Mouse (Mus musculus) G1E-ER4 (cell line): ENCODE results near the gene Irf3. TPM values are rescaled to one million over a fixed set of nuclear protein-coding genes. Genes with fewer than 3 reads are reported as not detected.

Experiments
- GATA1 ChIP-seq: IDR thresholded peaks from one replicate; pipeline ENCODE4 v1.8.0; 2012; ENCODE audit warnings: low read length, inconsistent platforms
- polyA plus RNA-seq: library from polyadenylated mRNA; stranded (reverse); fragments of >175 nt; gene quantifications from 2 replicates; pipeline ENCODE4 v1.2.3, GENCODE M21; 2012

Gene Irf3
- polyA plus RNA-seq, 1 experiment, result 153 TPM

DNA sequence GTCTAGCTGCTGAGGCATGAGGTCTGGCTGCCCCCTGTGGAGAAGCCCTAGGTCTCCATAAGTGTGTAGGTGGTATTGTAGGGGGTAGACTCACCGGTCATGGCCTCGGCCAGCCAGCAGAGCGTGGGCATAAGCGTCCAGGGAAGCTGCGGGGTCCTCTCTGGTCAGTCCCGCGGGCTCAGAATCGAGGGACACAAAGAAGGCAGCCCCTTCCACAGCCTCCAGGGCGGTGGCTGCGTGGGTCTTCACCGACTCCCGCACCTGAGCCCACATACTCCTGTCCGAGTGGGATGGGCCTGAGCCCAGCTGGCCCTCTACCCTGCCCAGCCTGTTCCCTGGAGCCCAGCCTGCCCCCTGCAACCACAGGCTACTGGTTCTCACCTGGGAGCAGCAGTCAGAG lies 32.5 kb upstream of the Irf3 start:
- TF ChIP-seq GATA1, result no peak

DNA sequence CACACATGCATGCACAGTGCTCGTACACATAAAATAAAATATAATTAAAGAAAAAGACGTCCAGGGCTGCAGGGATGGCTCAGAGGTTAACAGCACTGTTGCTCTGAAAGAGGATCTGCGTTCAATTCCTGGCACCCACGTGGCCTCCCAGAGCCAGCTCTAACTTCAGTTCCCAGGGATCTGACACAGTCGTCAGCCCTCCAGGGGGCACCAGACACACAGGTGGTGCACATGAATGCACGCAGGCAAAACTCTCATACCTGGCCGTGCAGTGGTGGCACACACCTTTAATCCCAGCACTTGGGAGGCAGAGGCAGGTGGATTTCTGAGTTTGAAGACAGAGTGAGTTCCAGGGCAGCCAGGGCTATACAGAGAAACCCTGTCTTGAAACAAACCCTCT lies 31.5 kb upstream of the Irf3 start:
- TF ChIP-seq GATA1, result no peak

DNA sequence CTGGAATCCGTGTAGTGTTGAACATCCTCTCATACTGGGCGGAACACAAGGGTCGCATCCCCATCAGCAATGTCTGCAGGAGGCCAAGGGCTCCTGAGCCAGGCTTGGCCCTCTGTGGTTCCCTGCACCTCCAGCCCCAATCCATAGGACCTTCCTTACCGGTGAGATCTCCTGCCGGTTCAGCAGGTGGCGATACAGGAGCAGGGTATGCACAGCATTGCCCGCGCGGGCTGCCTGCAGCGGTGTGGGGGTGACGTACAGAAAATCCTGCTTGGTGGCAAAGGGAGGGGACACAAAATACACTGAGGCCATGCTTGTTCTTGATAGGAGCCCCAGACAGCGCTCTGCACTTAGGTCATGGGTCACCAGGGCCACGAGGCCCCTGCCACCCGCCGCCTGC lies 30.8 kb upstream of the Irf3 start:
- no peak for TF ChIP-seq GATA1

DNA sequence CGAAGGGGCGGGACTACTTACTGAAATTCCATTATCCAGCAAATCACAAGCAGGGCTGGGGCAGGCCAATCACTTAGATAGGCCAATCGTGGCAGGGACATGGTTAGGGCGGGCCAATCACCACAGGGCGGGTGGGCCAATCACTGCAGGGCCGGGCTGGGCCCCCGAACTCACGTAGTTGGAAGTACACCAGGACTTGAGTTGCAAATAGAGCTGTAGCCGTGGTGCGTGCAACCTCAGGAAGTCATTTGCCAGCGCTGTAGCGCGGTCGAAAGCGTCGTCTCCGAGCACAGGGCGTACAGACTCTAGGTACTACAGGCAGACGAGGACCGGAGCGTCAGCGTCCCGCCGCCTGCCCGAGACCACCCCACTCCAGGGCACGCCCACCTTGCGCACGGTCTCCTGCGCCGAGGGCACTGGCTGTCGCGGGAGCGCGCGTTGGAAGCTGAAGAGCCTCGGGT lies 27.2 kb upstream of the Irf3 start:
- TF ChIP-seq GATA1, result no peak

DNA sequence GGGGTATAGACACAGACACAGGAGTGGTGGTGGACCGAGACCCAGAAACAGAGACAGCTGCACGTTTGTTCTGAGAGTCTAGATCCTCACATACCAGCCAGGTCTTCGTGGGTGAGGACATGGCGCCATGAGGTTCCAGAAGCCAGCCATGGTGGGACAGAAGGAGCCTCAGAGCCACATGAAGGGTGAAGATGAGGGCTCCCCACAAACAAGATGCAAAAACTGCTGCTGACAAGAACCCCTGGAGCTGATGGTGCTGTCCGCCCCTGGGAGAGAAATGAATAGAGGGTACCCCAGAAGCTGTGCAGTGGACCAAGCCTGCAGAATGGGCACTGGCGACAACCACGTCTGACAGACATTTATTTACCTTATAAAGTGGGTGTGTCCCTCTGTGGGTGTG lies 26.3 kb upstream of the Irf3 start:
- TF ChIP-seq GATA1, result no peak

DNA sequence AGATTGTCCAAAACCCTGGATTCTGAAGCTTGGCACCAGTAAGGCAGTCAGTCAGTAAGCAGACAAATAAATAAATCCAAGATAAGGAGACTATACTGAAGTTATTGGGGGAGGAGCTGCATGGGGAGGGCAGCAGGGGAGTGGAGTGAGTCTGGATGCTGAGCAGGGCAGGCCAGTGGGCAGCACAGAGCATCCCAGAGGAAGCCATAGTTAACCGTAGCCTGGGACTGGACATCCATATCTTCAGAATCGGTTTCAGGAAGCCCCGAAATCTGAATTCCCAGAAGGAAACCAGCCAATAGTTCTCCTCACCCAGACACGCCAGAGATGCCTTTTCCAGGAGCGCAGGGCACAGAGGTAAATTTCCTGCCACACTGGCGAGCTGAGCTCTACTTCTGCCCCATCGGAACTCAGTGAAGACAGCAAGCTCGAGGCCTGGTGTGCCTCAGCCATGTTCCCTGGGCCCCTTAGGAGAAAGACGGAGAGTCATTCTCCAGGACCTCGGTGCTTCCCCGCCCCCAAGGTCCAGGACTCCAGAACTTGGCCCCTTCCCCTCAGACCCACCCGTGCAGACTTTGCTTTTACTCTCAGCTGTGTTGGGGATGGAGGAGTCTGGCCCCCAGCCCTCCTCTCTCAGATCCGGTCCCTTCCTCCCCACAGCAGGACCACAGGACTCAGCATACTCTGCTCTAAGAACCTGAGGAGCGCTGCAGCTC lies 23.9 kb upstream of the Irf3 start:
- TF ChIP-seq GATA1, result no peak

DNA sequence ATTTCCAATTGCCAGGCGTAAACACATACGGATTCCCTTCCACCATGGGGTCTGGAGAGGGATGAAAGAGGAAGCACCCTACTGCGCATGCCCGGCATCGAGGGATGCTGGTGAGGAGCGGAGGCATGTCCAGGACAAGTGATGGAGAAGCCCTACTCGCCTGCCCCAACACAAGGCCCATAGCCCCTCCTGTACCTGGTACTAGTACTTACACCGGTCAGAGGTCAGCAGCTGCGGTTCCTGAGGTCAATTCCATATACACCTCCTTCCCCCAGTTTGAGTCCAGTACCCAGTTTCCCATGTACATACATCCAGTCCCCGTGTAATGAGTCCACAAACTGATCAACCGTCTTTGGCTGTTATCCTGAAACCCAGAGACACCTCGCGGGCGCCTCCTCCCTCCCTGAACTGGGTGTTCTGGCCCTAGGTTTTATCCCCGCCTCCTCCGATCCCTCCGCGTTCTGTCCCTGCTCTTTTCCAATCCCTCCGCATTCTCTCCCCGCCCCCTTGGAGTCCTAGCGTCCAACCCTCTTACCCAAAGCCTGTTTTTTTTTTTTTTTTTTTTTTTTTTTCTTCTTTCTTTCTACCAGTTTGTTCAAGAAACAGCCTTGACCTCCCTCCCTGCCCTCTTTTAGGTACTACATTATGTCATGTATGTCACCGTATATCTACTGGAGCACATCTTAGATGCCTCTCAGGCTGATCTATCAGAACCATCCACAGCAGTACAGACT lies 22.9 kb upstream of the Irf3 start, which contains the start of gene Cpt1c:
Gene Cpt1c (minus strand): TSS at position 469 of the 734 bp plus-strand sequence.
- TF ChIP-seq GATA1, result no peak

DNA sequence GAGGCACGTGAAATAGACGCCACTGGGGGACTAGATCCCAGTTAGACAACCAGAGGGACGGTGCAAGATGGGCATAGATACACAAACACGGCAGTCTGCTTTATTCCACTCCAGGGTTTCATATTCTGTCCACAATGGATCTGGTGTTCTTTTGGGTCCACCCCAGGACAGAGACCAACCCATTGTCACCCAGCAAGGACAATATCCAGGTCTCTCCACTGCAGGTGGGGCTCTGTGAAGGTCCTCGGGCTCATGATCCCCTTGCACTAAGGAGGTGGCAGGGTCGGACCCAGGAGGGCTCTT lies 22.4 kb upstream of the Irf3 start:
- TF ChIP-seq GATA1, result no peak

DNA sequence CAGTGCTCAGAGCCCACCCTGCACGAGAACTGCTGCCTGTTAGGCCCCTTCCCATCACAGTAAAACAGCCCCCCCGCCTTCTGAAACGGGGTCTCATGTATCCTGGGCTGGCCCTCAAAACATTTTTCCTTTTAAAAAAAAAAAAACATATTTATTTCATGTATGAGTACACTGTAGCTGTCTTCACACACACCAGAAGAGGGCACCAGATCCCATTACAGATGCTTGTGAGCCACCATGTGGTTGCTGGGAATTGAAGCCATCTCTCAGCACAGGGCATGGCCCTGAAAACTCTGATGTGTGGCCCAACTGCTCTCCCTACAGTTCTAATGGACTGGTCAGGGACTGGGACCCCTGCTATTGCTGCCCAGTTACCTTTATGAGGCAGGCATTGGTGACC lies 19.1 kb upstream of the Irf3 start:
- TF ChIP-seq GATA1, result no peak

DNA sequence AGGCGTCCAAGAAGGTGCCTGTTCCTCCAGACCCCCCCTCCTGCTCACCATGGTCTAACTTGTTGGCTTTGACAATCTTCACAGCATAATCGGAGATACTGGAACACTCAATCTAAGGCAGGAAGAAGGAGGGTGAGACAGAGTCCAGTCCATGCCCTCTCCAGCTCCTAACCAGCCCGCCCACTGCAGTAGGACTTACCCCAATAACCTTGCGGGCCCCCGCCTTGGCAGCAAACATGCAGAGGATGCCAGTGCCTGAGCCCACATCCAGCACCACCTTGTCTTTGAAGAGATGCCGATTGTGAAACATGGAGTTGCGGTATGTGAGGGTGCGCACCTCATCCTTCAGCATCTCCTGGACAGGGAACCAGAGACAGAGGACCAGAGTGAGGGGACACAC lies 15.9 kb upstream of the Irf3 start:
- no peak for TF ChIP-seq GATA1

DNA sequence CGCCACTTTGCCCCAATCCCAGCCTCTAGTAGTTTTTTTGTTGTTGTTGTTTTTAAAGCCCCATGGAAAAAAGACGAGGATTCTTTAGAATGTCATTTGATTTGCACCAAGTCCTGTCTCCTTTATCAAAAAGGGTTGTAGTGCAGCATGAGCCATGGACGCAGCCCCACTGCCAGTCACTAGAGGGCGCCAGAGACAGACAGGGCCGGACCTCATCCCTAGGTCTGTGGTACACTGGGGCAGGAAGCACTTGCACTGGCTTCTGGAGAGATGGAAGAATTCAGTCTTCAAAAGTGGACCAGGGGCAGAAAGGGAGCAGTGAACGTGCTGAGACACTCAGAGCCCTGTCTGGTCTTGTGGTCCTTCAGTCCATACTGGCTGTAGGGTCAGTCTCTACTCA lies 14.4 kb upstream of the Irf3 start:
- TF ChIP-seq GATA1, result no peak

DNA sequence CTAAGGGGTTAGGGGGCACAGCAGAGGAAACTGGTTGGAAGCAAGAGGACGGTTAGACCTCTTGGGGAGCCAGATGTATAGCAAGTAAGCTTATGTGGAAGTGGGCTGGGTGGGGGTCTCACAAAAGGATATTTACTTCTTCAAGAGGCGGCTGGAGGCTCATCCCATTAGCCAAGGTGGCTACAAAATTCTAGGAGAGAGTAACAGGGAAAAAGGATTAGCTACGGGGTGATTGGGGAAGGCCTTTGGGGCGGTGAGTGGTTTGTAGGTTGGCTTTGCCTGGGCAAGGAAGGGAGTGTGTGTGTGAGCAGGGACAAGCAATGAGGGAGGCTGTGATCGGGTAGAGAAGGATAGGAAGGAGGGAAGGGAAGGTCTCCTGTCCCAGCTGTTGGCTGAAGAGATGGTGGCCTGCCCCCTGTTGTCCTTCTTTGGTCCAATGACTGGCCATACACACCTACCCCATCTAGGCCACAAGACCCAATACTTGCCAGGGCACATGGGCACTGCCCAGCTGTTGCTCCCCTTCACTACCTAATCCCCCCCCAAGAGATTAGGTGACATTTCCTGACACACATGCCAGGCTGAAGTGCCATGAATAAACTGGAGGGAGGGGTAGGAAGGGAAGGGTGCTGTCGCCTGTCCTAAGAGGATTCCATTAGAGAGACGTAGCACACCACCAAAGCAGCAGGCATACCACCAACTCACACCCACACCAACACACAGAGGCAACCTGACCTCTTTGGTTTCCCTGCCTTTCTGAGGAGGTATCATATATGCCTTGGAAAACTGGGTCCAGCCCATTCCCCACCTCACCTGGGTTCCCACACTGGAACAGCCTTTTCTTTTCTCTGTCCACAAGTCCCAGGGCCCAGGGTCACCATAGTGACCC lies 13.3 kb upstream of the Irf3 start:
- no peak for TF ChIP-seq GATA1

DNA sequence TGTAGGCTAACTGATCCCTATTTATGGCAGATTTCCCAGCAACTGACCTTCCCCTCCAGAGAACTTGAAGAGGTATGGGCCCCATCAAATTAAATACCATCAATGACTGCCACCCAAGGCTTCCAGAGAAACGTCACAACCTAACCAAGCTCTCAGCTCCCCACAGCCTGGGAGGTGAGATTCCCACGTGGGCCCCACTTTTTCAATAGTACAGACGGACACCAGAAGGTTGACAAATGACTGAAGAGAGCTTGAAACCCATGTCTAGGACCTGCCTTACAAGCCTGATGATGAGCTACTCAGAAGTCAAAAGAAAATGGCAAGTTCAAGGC lies 12.6 kb upstream of the Irf3 start:
- no peak for TF ChIP-seq GATA1

DNA sequence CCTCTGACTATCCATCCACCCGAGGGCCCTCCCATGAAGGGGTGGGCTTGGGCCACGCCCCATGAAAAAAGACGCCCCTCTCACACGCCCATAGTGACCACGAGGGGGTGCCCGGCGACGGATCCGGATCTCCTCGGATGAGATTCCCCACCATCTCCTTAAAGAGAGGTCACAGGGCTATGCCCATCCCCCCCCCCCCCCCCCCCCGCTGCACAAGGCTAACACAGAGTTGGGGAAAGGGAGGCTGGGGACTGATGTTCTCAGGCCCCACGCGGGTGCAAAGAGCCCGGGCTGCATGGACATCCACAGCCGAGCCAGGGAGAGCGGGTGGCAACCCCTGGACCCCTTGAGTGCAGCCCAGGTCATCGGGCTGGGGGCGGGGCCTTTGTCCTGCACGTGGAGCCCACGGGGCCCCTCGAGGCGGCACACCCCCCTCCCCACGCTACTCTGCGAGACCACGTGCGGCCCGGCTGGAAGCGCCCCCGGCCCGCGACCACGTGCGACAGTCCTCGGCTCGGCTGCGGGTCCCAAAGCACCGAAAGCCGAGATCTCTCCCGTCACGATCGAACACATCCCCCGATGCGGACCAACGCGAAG lies 11.8 kb upstream of the Irf3 start:
- no peak for TF ChIP-seq GATA1

DNA sequence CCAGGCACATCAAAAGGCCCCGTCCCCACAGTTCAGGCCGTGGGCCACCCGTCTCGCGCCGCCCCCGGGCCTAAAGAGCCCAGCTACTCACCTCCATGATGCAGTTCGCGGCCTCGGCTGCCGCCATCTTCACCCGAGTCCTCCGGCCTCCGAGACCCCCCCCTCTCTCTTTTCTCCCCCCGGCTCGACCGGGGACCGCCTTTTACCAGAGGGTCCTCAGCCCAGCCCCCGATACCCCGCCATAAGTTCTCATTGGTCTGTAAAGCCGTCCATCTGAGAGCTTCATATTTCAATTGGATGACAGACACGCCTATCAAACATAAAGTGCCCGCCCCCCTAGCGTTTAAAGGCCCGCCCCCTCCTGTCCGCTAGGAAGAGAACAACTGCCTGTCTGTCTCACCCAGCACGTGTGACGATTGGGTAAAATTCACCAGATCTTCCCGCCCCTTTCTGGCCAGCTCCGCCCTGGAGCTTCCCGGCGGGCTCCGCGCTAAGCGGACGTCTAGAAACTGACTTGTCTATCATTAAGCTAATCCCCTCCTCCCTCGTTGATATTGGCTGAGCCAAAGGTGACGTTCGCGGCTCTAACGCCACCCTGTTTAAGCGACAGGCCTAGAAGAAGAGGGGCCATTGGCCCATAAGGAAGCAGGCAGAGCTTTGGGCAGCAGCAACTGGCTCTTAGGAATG lies 11.1 kb upstream of the Irf3 start, which contains the start of gene Prmt1:
Gene Prmt1 (minus strand): TSS at position 377 of the 687 bp plus-strand sequence.
- no peak for TF ChIP-seq GATA1
